Mouse (Mus musculus): Measurements from ENCODE around the gene Zkscan3.
"Not testable (repeated sequence)": the region's sequence is repeated elsewhere in the genome, so short reads cannot be mapped to it uniquely, and the experiment has no call there.

Gene Zkscan3

DNA sequence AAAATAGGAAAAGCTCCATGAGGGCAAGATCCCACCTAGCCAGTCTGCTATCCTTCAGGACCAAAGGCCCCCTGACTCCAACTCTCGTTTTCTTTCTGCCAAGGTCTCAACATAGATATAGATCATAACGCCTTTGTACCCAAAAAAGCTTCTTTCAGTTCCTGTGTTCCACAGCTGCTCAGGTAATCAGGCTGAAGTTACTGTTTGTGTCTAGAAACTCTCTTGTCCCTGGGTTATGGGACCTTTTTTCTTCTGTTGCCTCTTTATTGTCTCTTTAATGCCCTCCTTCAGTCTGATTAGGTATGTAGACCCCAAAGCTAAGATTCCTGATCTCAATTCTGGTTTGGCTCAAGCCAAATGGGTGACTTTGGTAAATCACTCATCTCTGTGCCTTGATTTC is 5.1 kb downstream of the Zkscan3 start:
- no peak for DNase-seq (ENCODE audit: low spot score)

DNA sequence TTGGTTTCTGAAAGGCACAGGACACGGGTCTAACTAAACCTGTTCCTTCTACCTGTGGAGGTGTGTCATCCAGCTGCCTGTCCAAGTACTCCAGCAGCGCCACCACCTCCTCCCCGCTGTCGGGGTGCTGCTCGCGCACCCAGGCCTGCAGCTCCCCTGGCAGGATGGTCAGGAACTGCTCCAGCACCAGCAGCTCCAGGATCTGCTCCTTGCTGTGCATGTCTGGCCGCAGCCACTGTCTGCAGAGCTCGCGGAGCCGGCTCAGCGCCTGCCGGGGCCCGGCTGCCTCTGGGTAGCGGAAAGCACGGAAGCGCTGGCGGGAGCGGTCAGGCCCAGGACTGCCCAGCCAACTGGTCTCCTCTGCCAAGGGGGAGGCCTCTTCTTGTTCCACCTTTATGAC is 6.5 kb downstream of the Zkscan3 start:
- not testable (repeated sequence) for DNase-seq (ENCODE audit: low spot score)

DNA sequence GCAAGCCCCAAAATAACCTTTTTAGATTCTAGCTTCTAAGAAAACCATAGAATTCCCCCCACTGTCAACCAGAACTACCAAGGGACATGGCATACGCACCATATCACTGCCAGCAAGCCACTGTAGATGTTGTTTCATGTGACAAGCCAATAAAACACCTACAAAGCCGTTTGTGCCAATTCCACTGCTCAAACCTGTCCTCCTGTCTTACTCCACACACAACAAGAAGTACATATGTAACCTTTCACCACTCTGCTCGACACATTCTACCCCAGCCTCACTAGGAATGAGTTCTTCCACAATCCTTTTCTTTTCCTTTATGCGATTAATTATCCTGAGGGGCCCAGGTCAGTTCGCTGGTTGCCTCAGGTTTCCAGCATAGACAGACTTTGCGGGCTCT is 6.9 kb downstream of the Zkscan3 start:
- no peak for DNase-seq (ENCODE audit: low spot score)

DNA sequence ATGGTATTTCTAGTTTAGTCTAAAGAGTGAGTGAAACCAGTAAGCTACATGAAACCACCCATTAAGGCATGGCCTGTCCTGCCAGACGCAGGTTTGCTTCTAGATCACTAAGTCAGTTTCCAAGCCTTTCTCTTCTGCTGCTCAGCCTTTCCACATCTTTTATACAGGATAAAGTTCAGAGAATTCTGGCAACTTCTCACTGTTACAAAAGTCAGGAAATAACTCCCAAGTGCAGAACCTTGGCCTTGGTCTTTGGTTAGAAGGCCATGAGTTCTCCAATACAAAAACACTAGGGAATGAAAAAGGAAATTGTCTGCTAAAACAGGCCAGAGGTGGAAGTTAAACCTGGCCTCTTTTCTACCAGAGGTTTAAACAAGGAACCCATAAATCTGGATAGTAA is 7.3 kb downstream of the Zkscan3 start:
- no peak for DNase-seq (ENCODE audit: low spot score)

DNA sequence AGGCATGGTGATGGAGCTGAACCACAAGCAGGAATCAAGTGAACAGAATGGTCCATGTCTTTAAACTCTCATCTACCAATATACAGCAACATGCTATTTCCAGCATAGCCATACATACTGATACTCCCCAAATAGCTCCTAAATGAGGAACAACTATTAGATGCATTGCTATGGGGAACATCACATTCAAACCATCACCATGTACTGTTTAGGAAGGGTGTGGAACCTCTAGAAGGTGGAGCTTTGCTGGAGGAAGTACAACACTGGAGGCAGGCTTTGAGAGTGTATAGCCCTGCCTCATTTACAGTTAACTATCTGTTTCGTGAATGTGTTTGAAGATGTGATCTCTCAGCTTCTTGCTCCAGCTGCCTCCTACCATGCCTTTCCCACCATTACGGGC is 24.8 kb downstream of the Zkscan3 start:
- no peak for DNase-seq (ENCODE audit: low spot score)

DNA sequence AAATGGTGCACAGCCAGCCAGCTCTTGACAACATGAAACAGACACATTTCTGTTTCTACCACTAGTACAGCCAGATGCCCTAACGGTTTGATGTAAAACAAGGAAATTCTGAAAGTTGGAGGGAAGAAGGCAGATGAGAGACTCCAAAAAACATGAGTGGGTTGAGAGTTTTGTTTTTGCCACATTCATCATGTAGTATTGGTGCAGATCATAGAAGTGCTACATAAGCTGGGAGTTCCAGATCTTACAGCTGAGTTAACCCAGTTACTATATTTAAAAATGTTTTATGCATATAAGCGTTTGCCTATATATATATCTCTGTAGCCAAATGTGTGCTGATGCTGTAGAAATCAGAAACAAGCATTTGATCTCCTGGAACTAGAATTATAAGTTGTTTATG is 29.9 kb downstream of the Zkscan3 start:
- no peak for DNase-seq (ENCODE audit: low spot score)

DNA sequence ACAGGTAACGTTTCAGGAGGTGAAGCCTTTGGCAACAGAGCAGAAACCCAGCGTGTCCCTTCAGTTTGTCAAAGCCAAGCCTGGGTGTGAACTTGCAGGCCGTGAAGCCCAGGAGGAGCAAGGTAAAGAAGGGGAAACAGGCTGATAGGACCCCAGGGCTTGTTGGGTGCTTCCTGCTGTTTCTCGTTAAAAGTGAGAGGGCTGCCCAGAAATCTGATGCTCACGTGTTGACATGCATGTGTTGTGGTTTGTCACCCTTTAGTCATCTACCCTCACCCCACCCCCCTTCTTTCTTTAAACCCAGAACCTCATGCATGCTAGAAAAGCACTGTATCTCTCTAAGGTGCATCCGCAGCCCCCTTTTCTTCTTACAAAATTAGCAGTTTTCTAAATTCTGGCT is 35.9 kb downstream of the Zkscan3 start:
- DNase-seq (ENCODE audit: low spot score), result peak; percentile 70

DNA sequence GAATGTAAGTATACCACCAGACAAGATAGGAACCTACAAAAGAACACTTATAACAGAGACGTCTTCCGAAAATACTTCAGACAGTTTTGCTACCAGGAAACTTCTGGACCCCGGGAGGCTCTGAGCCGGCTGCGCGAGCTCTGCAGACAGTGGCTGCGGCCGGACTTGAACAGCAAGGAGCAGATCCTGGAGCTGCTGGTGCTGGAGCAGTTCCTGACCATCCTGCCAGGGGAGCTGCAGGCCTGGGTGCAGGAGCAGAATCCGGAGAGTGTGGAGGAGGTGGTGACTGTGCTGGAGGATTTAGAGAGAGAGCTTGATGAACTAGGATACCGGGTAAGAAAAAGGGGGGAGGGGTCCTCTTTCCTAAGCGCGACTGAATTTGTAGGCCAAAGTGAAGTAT is 38.8 kb downstream of the Zkscan3 start:
- DNase-seq (ENCODE audit: low spot score), result no peak

DNA sequence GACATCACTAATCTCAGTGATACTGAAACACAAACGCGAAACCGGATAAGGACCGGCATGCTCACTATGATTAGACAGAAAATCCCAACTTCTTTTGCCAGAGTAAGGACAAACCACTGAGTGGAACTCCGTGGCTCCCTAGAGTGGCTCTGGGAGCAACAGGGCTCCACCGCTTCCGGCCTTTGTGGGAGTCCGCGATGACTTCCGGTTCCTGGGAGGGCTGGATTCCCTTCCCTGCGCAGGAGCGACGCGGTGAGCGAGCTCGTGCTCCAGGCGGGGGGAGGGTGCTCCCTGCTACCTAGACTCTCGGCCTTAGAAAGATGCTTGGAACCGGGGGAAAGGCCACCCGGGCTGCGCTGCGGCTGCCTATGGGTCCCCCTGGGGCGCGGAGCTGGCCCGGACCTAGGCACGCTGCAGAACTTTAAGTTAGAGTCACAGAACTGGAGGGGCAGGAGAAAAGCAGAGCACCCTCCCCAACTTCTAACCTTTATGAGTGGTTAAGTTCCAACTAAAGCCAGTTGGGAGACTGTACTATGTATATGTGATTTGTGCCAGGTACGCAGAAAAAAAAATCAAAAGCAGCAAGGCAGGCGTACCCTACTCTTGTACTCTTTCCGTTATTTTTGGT is 39.8 kb downstream of the Zkscan3 start, which contains the start of gene Zscan12:
TSS of gene Zscan12 (plus strand) at position 200 of the 628 bp plus-strand sequence.
- peak; percentile 78 for DNase-seq (ENCODE audit: low spot score)

DNA sequence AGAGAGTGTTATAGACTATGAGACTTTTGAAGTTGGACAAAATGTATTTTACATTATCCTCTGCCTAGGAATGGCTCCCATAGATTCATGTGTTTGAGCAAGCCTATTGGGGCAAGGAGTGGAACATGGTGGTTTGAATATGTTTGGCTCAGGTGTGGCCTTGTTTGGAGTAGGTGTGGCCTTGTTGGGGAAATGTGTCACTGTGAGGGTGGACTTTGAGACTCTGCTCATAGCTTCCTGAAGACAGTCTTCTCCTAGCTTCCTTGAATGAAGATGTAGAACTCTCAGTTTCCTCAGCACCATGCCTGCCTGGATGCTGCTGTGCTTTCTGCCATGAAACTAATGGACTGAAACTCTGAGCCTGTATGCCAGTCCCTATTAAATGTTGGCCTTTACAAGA is 52.0 kb downstream of the Zkscan3 start:
- DNase-seq (ENCODE audit: low spot score), result no peak

DNA sequence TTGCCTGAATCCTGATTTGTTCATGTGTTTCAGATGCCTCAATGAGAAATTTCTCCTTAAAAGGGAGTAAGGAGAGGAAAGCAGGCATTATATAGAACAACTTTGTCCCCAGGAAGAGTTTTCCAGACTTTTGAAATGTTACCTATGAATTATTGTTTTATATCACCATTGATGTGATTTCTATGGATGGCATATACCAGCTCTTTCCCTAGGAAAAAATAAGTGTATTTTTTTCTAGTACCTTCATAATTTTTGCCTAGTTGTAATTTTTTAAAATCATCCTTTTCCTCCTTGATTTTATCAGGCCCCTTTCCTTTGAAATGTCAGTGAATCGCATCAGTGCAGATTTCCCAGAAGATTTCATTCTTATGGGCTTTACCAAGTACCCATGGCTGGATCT is 55.9 kb downstream of the Zkscan3 start, which contains the start of gene Olfr1367:
TSS of gene Olfr1367 (plus strand) at position 301 of the 400 bp plus-strand sequence.
- DNase-seq (ENCODE audit: low spot score), result no peak

All from T-cell, adult 2 months (primary cell).